Mouse (Mus musculus): ENCODE results near the gene Itm2b. TPM values are rescaled to one million over a fixed set of nuclear protein-coding genes. Genes with fewer than 3 reads are reported as not detected.

The Itm2b gene
- polyA plus RNA-seq, 1 experiment from 2014 or later = 630 TPM

DNA sequence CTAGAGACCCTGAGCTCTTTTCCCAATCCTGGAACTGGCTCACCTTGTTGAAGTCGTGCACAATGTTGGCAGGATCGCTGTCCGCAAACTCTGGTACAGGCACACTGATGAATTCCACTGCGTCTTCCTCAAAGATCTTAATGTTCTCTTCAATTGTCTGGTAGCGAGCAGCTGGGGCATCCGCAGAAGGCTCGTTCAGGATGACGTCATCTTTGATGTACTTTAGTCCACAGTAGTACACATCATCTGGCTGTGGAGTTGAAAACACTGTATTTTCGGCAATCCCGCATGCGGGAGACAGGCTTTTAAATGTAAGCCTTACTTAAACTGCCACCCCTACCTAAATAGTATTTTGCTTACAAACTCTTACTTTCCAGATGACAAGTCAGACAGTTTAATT is 18.8 kb downstream of the Itm2b start:
- H3K9me3 ChIP-seq (ENCODE audit: control insufficient read depth, low read length) = no peaks in the 10 kb centered on the region
- no peak overlapping the region for H3K4me2 ChIP-seq (ENCODE audit: low read length)
- peaks cover 42% of the 10 kb centered on the region for H3K36me3 ChIP-seq (ENCODE audit: control insufficient read depth, insufficient read depth)
- ATAC-seq = peak; percentile 73
- 58% methylated on average over 11 of the region's 11 CpGs for WGBS
- H3K9ac ChIP-seq (replicated peaks; ENCODE audit: low read depth, low read length) = no peak overlapping the region
- H3K27ac ChIP-seq (ENCODE audit: low read length) = no peak overlapping the region
- no peaks in the 10 kb centered on the region for H3K27me3 ChIP-seq (replicated peaks; ENCODE audit: control insufficient read depth, insufficient read depth, low read length)
- no peaks in the 10 kb centered on the region for H3K4me1 ChIP-seq (replicated peaks; ENCODE audit: control insufficient read depth, insufficient read depth, low read length)
- no peak overlapping the region for H3K4me3 ChIP-seq (replicated peaks; ENCODE audit: low read length)

GRCm38 (mm10) chr14:73363782-73364181 is 21.3 kb downstream of the Itm2b start:
- no peaks in the 10 kb centered on the region for H3K4me1 ChIP-seq (replicated peaks; ENCODE audit: control insufficient read depth, insufficient read depth, low read length)
- peaks cover 55% of the 10 kb centered on the region for H3K36me3 ChIP-seq (ENCODE audit: control insufficient read depth, insufficient read depth)
- no peak for ATAC-seq
- no peak overlapping the region for H3K4me2 ChIP-seq (ENCODE audit: low read length)
- no peaks in the 10 kb centered on the region for H3K27me3 ChIP-seq (replicated peaks; ENCODE audit: control insufficient read depth, insufficient read depth, low read length)
- H3K27ac ChIP-seq (ENCODE audit: low read length) = no peak overlapping the region
- no peak overlapping the region for H3K4me3 ChIP-seq (replicated peaks; ENCODE audit: low read length)
- 97% methylated on average over 11 of the region's 11 CpGs for WGBS
- H3K9ac ChIP-seq (replicated peaks; ENCODE audit: low read depth, low read length) = no peak overlapping the region
- no peaks in the 10 kb centered on the region for H3K9me3 ChIP-seq (ENCODE audit: control insufficient read depth, low read length)

- no peaks in the 10 kb centered on the region for H3K27me3 ChIP-seq (replicated peaks; ENCODE audit: control insufficient read depth, insufficient read depth, low read length)
- H3K9ac ChIP-seq (replicated peaks; ENCODE audit: low read depth, low read length) = no peak overlapping the region
- ATAC-seq = no peak
- H3K27ac ChIP-seq (ENCODE audit: low read length) = no peak overlapping the region
- H3K4me3 ChIP-seq (replicated peaks; ENCODE audit: low read length) = no peak overlapping the region
- no peaks in the 10 kb centered on the region for H3K4me1 ChIP-seq (replicated peaks; ENCODE audit: control insufficient read depth, insufficient read depth, low read length)
- H3K36me3 ChIP-seq (ENCODE audit: control insufficient read depth, insufficient read depth) = peaks cover 13% of the 10 kb centered on the region
- no peaks in the 10 kb centered on the region for H3K9me3 ChIP-seq (ENCODE audit: control insufficient read depth, low read length)
- no peak overlapping the region for H3K4me2 ChIP-seq (ENCODE audit: low read length)
- WGBS = 93% methylated on average over 8 of the region's 8 CpGs
Observed at GRCm38 (mm10) chr14:73354700-73355099, 30.4 kb downstream of the Itm2b start.

- Histone ChIP-seq H3K9me3 (ENCODE audit: control insufficient read depth, low read length) (no peaks in the 10 kb centered on the region), H3K36me3 (ENCODE audit: control insufficient read depth, insufficient read depth) (no peaks in the 10 kb centered on the region), H3K4me3 (replicated peaks; ENCODE audit: low read length) (no peak overlapping the region), H3K9ac (replicated peaks; ENCODE audit: low read depth, low read length) (no peak overlapping the region), H3K4me1 (replicated peaks; ENCODE audit: control insufficient read depth, insufficient read depth, low read length) (no peaks in the 10 kb centered on the region), H3K4me2 (ENCODE audit: low read length) (no peak overlapping the region), H3K27ac (ENCODE audit: low read length) (no peak overlapping the region), H3K27me3 (replicated peaks; ENCODE audit: control insufficient read depth, insufficient read depth, low read length) (no peaks in the 10 kb centered on the region)
- 94% methylated on average over 5 of the region's 5 CpGs for WGBS
- no peak for ATAC-seq
Observed at GRCm38 (mm10) chr14:73351118-73351517, 34.0 kb downstream of the Itm2b start.

GRCm38 (mm10) chr14:73350029-73350428 is 35.1 kb downstream of the Itm2b start:
- no peak for ATAC-seq
- H3K4me2 ChIP-seq (ENCODE audit: low read length) = no peak overlapping the region
- no peaks in the 10 kb centered on the region for H3K36me3 ChIP-seq (ENCODE audit: control insufficient read depth, insufficient read depth)
- WGBS = 36% methylated on average over 1 of the region's 1 CpGs
- H3K4me1 ChIP-seq (replicated peaks; ENCODE audit: control insufficient read depth, insufficient read depth, low read length) = no peaks in the 10 kb centered on the region
- H3K9ac ChIP-seq (replicated peaks; ENCODE audit: low read depth, low read length) = no peak overlapping the region
- no peaks in the 10 kb centered on the region for H3K27me3 ChIP-seq (replicated peaks; ENCODE audit: control insufficient read depth, insufficient read depth, low read length)
- H3K27ac ChIP-seq (ENCODE audit: low read length) = no peak overlapping the region
- H3K9me3 ChIP-seq (ENCODE audit: control insufficient read depth, low read length) = no peaks in the 10 kb centered on the region
- H3K4me3 ChIP-seq (replicated peaks; ENCODE audit: low read length) = no peak overlapping the region

DNA sequence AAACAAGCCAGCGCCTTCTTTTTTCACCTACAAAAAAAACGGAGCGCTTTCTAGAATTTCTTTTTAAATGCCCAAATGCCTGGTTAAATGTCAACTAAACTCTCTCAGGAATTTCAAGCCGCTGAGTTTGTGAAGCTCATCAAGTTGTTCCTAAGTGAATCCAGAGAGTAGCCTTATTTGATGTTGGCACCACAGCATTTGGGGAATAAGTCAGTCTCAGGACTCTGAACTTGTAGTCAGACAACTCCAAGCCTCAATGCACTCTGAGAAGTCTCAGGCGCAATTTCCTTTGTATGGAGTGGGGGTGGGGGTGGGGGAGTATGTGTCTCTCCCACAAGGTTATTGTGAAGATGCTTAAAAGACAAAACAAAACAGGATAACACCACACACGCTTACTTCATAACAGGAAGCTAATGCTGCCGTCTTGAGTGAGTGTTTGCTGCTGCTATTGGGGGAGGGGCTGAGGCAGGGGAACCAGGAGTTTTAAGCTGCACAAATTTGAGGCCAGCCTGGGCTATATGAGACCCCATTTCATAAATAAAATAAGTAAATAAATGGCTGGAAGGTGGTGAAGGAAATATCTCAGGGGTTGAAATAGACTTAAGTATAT is 35.9 kb downstream of the Itm2b start:
- 63% methylated on average over 7 of the region's 7 CpGs for WGBS
- no peak overlapping the region for H3K9ac ChIP-seq (replicated peaks; ENCODE audit: low read depth, low read length)
- no peak overlapping the region for H3K4me3 ChIP-seq (replicated peaks; ENCODE audit: low read length)
- H3K4me2 ChIP-seq (ENCODE audit: low read length) = no peak overlapping the region
- H3K27ac ChIP-seq (ENCODE audit: low read length) = no peak overlapping the region
- no peaks in the 10 kb centered on the region for H3K36me3 ChIP-seq (ENCODE audit: control insufficient read depth, insufficient read depth)
- no peaks in the 10 kb centered on the region for H3K9me3 ChIP-seq (ENCODE audit: control insufficient read depth, low read length)
- ATAC-seq = no peak
- no peaks in the 10 kb centered on the region for H3K4me1 ChIP-seq (replicated peaks; ENCODE audit: control insufficient read depth, insufficient read depth, low read length)
- H3K27me3 ChIP-seq (replicated peaks; ENCODE audit: control insufficient read depth, insufficient read depth, low read length) = no peaks in the 10 kb centered on the region

- no peaks in the 10 kb centered on the region for H3K36me3 ChIP-seq (ENCODE audit: control insufficient read depth, insufficient read depth)
- no peak overlapping the region for H3K9ac ChIP-seq (replicated peaks; ENCODE audit: low read depth, low read length)
- H3K27ac ChIP-seq (ENCODE audit: low read length) = no peak overlapping the region
- no peak for ATAC-seq
- no peak overlapping the region for H3K4me2 ChIP-seq (ENCODE audit: low read length)
- H3K27me3 ChIP-seq (replicated peaks; ENCODE audit: control insufficient read depth, insufficient read depth, low read length) = no peaks in the 10 kb centered on the region
- no peak overlapping the region for H3K4me3 ChIP-seq (replicated peaks; ENCODE audit: low read length)
- H3K4me1 ChIP-seq (replicated peaks; ENCODE audit: control insufficient read depth, insufficient read depth, low read length) = no peaks in the 10 kb centered on the region
- no peaks in the 10 kb centered on the region for H3K9me3 ChIP-seq (ENCODE audit: control insufficient read depth, low read length)
- 90% methylated on average over 9 of the region's 9 CpGs for WGBS
Observed at GRCm38 (mm10) chr14:73347302-73347701, 37.8 kb downstream of the Itm2b start.

DNA sequence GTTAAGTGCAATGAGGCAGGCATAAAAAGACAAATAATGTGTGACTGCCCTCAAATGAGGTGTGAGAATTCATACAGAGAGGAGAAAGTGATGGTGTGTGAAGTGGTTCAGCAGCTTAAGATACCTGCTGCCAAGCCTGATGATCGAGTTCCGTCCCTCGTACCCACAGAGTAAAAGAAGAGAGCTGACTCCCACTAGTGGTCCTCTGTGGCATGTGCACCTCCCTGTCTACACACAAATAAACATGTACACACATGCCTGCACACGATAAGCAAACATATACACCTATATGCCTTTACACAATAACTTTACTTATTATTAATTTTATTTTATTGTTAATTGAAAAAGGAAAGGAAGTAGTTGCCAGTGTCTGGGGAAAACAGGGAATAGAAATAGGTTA is 39.5 kb downstream of the Itm2b start:
- no peak for ATAC-seq
- Histone ChIP-seq H3K27ac (ENCODE audit: low read length) (no peak overlapping the region), H3K36me3 (ENCODE audit: control insufficient read depth, insufficient read depth) (no peaks in the 10 kb centered on the region), H3K4me3 (replicated peaks; ENCODE audit: low read length) (no peak overlapping the region), H3K9me3 (ENCODE audit: control insufficient read depth, low read length) (no peaks in the 10 kb centered on the region), H3K4me2 (ENCODE audit: low read length) (no peak overlapping the region), H3K4me1 (replicated peaks; ENCODE audit: control insufficient read depth, insufficient read depth, low read length) (no peaks in the 10 kb centered on the region), H3K9ac (replicated peaks; ENCODE audit: low read depth, low read length) (no peak overlapping the region), H3K27me3 (replicated peaks; ENCODE audit: control insufficient read depth, insufficient read depth, low read length) (no peaks in the 10 kb centered on the region)
- WGBS = 89% methylated on average over 4 of the region's 4 CpGs

GRCm38 (mm10) chr14:73340051-73340755 is 44.9 kb downstream of the Itm2b start:
- H3K4me1 ChIP-seq (replicated peaks; ENCODE audit: control insufficient read depth, insufficient read depth, low read length) = peaks cover 2% of the 10 kb centered on the region
- no peak overlapping the region for H3K9ac ChIP-seq (replicated peaks; ENCODE audit: low read depth, low read length)
- no peak for ATAC-seq
- no peak overlapping the region for H3K4me2 ChIP-seq (ENCODE audit: low read length)
- H3K4me3 ChIP-seq (replicated peaks; ENCODE audit: low read length) = no peak overlapping the region
- H3K27me3 ChIP-seq (replicated peaks; ENCODE audit: control insufficient read depth, insufficient read depth, low read length) = no peaks in the 10 kb centered on the region
- WGBS = 61% methylated on average over 6 of the region's 6 CpGs
- H3K9me3 ChIP-seq (ENCODE audit: control insufficient read depth, low read length) = no peaks in the 10 kb centered on the region
- no peak overlapping the region for H3K27ac ChIP-seq (ENCODE audit: low read length)
- no peaks in the 10 kb centered on the region for H3K36me3 ChIP-seq (ENCODE audit: control insufficient read depth, insufficient read depth)

Measured in forebrain, embryonic 16.5 days (tissue).